Comparison of ENCODE assay signal across 22 mouse cellular contexts in the genomic region with DNA sequence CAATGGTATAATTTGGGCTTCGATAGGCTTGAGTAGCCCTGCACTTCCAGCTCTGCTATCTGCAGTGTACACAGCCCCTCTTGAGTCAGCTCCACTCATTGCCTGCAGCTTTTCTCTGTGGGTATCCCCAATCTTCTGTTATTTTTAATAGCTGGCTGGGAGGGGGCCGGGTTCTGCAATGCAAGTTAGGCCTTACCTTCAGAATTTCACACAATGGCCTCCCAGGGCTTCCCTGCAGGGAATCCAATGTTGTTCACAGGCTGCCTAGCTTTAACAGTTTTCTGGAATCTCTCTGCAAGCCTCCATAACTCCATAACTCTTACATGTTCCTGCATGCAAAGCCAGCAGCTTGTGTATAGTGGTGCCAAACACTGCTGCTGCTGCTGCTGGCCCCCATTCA.
DNase-seq lines count a peak whose midpoint lies in the region; ATAC-seq and TF ChIP-seq lines count a peak whose summit lies in the region.
"Had no signal": no experiment of that assay in that cellular context is flagged by ENCODE, and none has a peak within 500 bp of the region (broad histone marks: within the 10 kb centered on the region; RNA-seq: fewer than 3 reads in every experiment).

No protein-coding gene starts in this region.

- H3K27me3 ChIP-seq in forebrain, embryonic 11.5 days (ENCODE audit: control insufficient read depth, insufficient read depth, low read length): no peaks in the 10 kb centered on the region
- H3K27me3 ChIP-seq in forebrain, embryonic 15.5 days: no peaks in the 10 kb centered on the region
- no peaks in the 10 kb centered on the region for H3K27me3 ChIP-seq in midbrain, embryonic 14.5 days (ENCODE audit: control insufficient read depth, insufficient read depth, low read length)
- no peaks in the 10 kb centered on the region for H3K27me3 ChIP-seq in midbrain, embryonic 11.5 days (ENCODE audit: control insufficient read depth, insufficient read depth, low read length)
- no peaks in the 10 kb centered on the region for H3K27me3 ChIP-seq in hindbrain, embryonic 14.5 days (ENCODE audit: control insufficient read depth, insufficient read depth, low read length)
- H3K27me3 ChIP-seq: embryonic facial prominence, embryonic 13.5 days; embryonic facial prominence, embryonic 15.5 days; forebrain, embryonic 12.5 days had no signal

- H3K9ac ChIP-seq in forebrain, embryonic 11.5 days (ENCODE audit: low read length): no peak overlapping the region
- no peak overlapping the region for H3K9ac ChIP-seq in forebrain, embryonic 15.5 days (replicated peaks)
- H3K9ac ChIP-seq in midbrain, embryonic 14.5 days (replicated peaks; ENCODE audit: low read length): no peak overlapping the region
- H3K9ac ChIP-seq in midbrain, embryonic 11.5 days (ENCODE audit: low read length): no peak overlapping the region
- H3K9ac ChIP-seq in hindbrain, embryonic 14.5 days: no peak overlapping the region
- H3K9ac ChIP-seq: embryonic facial prominence, embryonic 13.5 days; embryonic facial prominence, embryonic 15.5 days; forebrain, embryonic 12.5 days had no signal

- no peak for DNase-seq in forebrain, embryonic 11.5 days (ENCODE audit: low spot score)
- DNase-seq in midbrain, embryonic 14.5 days: peak; percentile 12
- no peak for DNase-seq in midbrain, embryonic 11.5 days (ENCODE audit: low spot score, missing footprints)
- peak; percentile 51 for DNase-seq in R1 (ENCODE audit: low read depth, low spot score)
- DNase-seq in brain, embryonic 14.5 days (ENCODE audit: low read depth): peak; percentile 50
- no peak for DNase-seq in hindbrain, embryonic 14.5 days (ENCODE audit: low spot score)
- DNase-seq: adrenal gland, adult 8-10 months; adrenal gland, postnatal 14 days; adrenal gland, postnatal 36 days; cerebellum, adult 11 months; cerebellum, adult 18-20 months; cerebellum, adult 8-10 months; cerebellum, adult 9-11 months; cerebellum, postnatal 14 days; cerebellum, postnatal 36 days; embryo, embryonic 11 days had no signal

- 0 out of 2 replicates have a peak, but pooled peaks have one; percentile 15 for ATAC-seq in forebrain, embryonic 11.5 days (replicated peaks; ENCODE audit: low FRiP score)
- no peak for ATAC-seq in forebrain, embryonic 15.5 days (replicated peaks)
- ATAC-seq in midbrain, embryonic 14.5 days (ENCODE audit: low FRiP score, low TSS enrichment): no peak
- ATAC-seq in midbrain, embryonic 11.5 days (ENCODE audit: low FRiP score): no peak
- ATAC-seq in hindbrain, embryonic 14.5 days (ENCODE audit: low FRiP score): no peak
- ATAC-seq: activated CD4-positive, CD25-positive, alpha-beta regulatory T cell, adult 4 months had no signal

- H3K9me3 ChIP-seq in forebrain, embryonic 11.5 days (ENCODE audit: control insufficient read depth, low read length): no peaks in the 10 kb centered on the region
- H3K9me3 ChIP-seq in forebrain, embryonic 15.5 days: no peaks in the 10 kb centered on the region
- no peaks in the 10 kb centered on the region for H3K9me3 ChIP-seq in midbrain, embryonic 14.5 days (ENCODE audit: control insufficient read depth, low read length)
- H3K9me3 ChIP-seq in midbrain, embryonic 11.5 days (ENCODE audit: control insufficient read depth, low read length): no peaks in the 10 kb centered on the region
- no peaks in the 10 kb centered on the region for H3K9me3 ChIP-seq in hindbrain, embryonic 14.5 days (ENCODE audit: control insufficient read depth, low read length)
- H3K9me3 ChIP-seq: embryonic facial prominence, embryonic 13.5 days; embryonic facial prominence, embryonic 15.5 days; forebrain, embryonic 12.5 days had no signal

- H3K4me1 ChIP-seq in forebrain, embryonic 11.5 days (replicated peaks; ENCODE audit: control insufficient read depth, insufficient read depth, low read length): 0 out of 2 replicates have a peak, but pooled peaks cover 2% of the 10 kb centered on the region
- no peaks in the 10 kb centered on the region for H3K4me1 ChIP-seq in forebrain, embryonic 15.5 days
- peaks cover 4% of the 10 kb centered on the region; the same call in 1 of the 2 replicates for H3K4me1 ChIP-seq in midbrain, embryonic 14.5 days (ENCODE audit: control insufficient read depth, insufficient read depth, low read length)
- H3K4me1 ChIP-seq in midbrain, embryonic 11.5 days (ENCODE audit: control insufficient read depth, insufficient read depth, low read length): no peaks in the 10 kb centered on the region
- no peaks in the 10 kb centered on the region for H3K4me1 ChIP-seq in hindbrain, embryonic 14.5 days (replicated peaks; ENCODE audit: control insufficient read depth, insufficient read depth, low read length)
- H3K4me1 ChIP-seq: embryonic facial prominence, embryonic 13.5 days; embryonic facial prominence, embryonic 15.5 days had no signal

- no peak overlapping the region for H3K4me3 ChIP-seq in forebrain, embryonic 11.5 days (ENCODE audit: low read depth, low read length)
- H3K4me3 ChIP-seq in forebrain, embryonic 15.5 days: no peak overlapping the region
- H3K4me3 ChIP-seq in midbrain, embryonic 14.5 days (replicated peaks; ENCODE audit: low read depth, low read length): no peak overlapping the region
- no peak overlapping the region for H3K4me3 ChIP-seq in midbrain, embryonic 11.5 days (ENCODE audit: low read depth, low read length)
- no peak overlapping the region for H3K4me3 ChIP-seq in hindbrain, embryonic 14.5 days (replicated peaks; ENCODE audit: low read length)
- H3K4me3 ChIP-seq: embryonic facial prominence, embryonic 13.5 days; embryonic facial prominence, embryonic 15.5 days; erythroblast, embryonic 14.5 days; forebrain, embryonic 12.5 days had no signal

- no peak for TF ChIP-seq POLR2A in brain, embryonic 14.5 days (IDR thresholded peaks at IDR 0.05; ENCODE audit: borderline replicate concordance, extremely low read depth, insufficient read depth, insufficient read length, poor library complexity, severe bottlenecking)

- no peak overlapping the region for H3K4me2 ChIP-seq in forebrain, embryonic 11.5 days (ENCODE audit: low read depth, low read length, severe bottlenecking)
- H3K4me2 ChIP-seq in forebrain, embryonic 15.5 days (replicated peaks): no peak overlapping the region
- no peak overlapping the region for H3K4me2 ChIP-seq in midbrain, embryonic 14.5 days (ENCODE audit: low read length)
- H3K4me2 ChIP-seq in midbrain, embryonic 11.5 days: no peak overlapping the region
- no peak overlapping the region for H3K4me2 ChIP-seq in hindbrain, embryonic 14.5 days (replicated peaks)
- H3K4me2 ChIP-seq: embryonic facial prominence, embryonic 13.5 days; embryonic facial prominence, embryonic 15.5 days; forebrain, embryonic 12.5 days had no signal

- TF ChIP-seq CTCF in brain, embryonic 14.5 days (IDR thresholded peaks at IDR 0.05; ENCODE audit: borderline replicate concordance, extremely low read depth, insufficient read depth, insufficient read length): no peak

- WGBS in forebrain, embryonic 11.5 days: 32% methylated on average over 2 of the region's 2 CpGs
- 25% methylated on average over 2 of the region's 2 CpGs for WGBS in forebrain, embryonic 15.5 days
- WGBS in midbrain, embryonic 14.5 days: 42% methylated on average over 2 of the region's 2 CpGs
- 45% methylated on average over 2 of the region's 2 CpGs for WGBS in midbrain, embryonic 11.5 days
- 34% methylated on average over 2 of the region's 2 CpGs for WGBS in hindbrain, embryonic 14.5 days

- H3K36me3 ChIP-seq in forebrain, embryonic 11.5 days (ENCODE audit: control insufficient read depth, insufficient read depth, low read length): no peaks in the 10 kb centered on the region
- no peaks in the 10 kb centered on the region for H3K36me3 ChIP-seq in forebrain, embryonic 15.5 days
- no peaks in the 10 kb centered on the region for H3K36me3 ChIP-seq in midbrain, embryonic 14.5 days (ENCODE audit: control insufficient read depth, insufficient read depth, low read length)
- no peaks in the 10 kb centered on the region for H3K36me3 ChIP-seq in midbrain, embryonic 11.5 days (ENCODE audit: control insufficient read depth, insufficient read depth, low read length)
- H3K36me3 ChIP-seq in hindbrain, embryonic 14.5 days (replicated peaks; ENCODE audit: control insufficient read depth, insufficient read depth): no peaks in the 10 kb centered on the region
- H3K36me3 ChIP-seq: embryonic facial prominence, embryonic 13.5 days; embryonic facial prominence, embryonic 15.5 days; forebrain, embryonic 12.5 days had no signal

- no peak overlapping the region for H3K27ac ChIP-seq in forebrain, embryonic 11.5 days (ENCODE audit: low read depth, low read length)
- no peak overlapping the region for H3K27ac ChIP-seq in forebrain, embryonic 15.5 days (replicated peaks)
- H3K27ac ChIP-seq in midbrain, embryonic 14.5 days (replicated peaks; ENCODE audit: low read depth, low read length): no peak overlapping the region
- H3K27ac ChIP-seq in midbrain, embryonic 11.5 days (ENCODE audit: low read depth, low read length): no peak overlapping the region
- no peak overlapping the region for H3K27ac ChIP-seq in hindbrain, embryonic 14.5 days
- H3K27ac ChIP-seq: embryonic facial prominence, embryonic 13.5 days; embryonic facial prominence, embryonic 15.5 days; forebrain, embryonic 12.5 days had no signal

Comparison
In these comparisons a context has a peak if more than half of its experiments do, and no peak if none do; other contexts are left out.
1. DNase-seq: peak in midbrain, embryonic 14.5 days (single experiment), R1 (single experiment) and brain, embryonic 14.5 days (single experiment); none in forebrain, embryonic 11.5 days (single experiment), midbrain, embryonic 11.5 days (single experiment) and hindbrain, embryonic 14.5 days (single experiment).